Mouse (Mus musculus) intestine, embryonic 15.5 days (tissue): ENCODE data around the gene Ubash3a. TPM values are rescaled to one million over a fixed set of nuclear protein-coding genes. Genes with fewer than 3 reads are reported as not detected.
A peak's percentile ranks its signal among the peaks of the same experiment; 100 is the strongest.

ENCODE experiments used
- ATAC-seq: fragments of 200-750 bp; cut with Nextera tagmentation; 2 replicates; pipeline ENCODE4 v1.8.0; 2017; ENCODE audit warnings: moderate TSS enrichment, moderate library complexity
- H3K27ac ChIP-seq: fragments of 300-500 bp; sonication (generic); 2 replicates; pipeline ENCODE4 v1.5.1; 2015; ENCODE audit warnings: mild to moderate bottlenecking, inconsistent platforms
- H3K27me3 ChIP-seq: fragments of 300-500 bp; sonication (generic); replicated peaks from 2 replicates; pipeline ENCODE4 v1.6.1; 2015; ENCODE audit warnings: inconsistent platforms
- H3K36me3 ChIP-seq: fragments of 300-500 bp; sonication (generic); 2 replicates; pipeline ENCODE4 v1.6.1; 2015; ENCODE audit warnings: inconsistent platforms
- H3K4me1 ChIP-seq: fragments of 300-500 bp; sonication (generic); replicated peaks from 2 replicates; pipeline ENCODE4 v1.6.1; 2015; ENCODE audit warnings: inconsistent platforms
- H3K4me2 ChIP-seq: fragments of 300-500 bp; sonication (generic); replicated peaks from 2 replicates; pipeline ENCODE4 v1.6.1; 2015; ENCODE audit warnings: mild to moderate bottlenecking, inconsistent platforms
- H3K4me3 ChIP-seq: fragments of 300-500 bp; sonication (generic); replicated peaks from 2 replicates; pipeline ENCODE4 v1.5.1; 2015; ENCODE audit warnings: inconsistent platforms
- H3K9ac ChIP-seq: fragments of 300-500 bp; sonication (generic); 2 replicates; pipeline ENCODE4 v1.6.1; 2015; ENCODE audit warnings: inconsistent platforms
- H3K9me3 ChIP-seq: fragments of 300-500 bp; sonication (generic); 2 replicates; pipeline ENCODE4 v1.6.1; 2016; ENCODE audit warnings: inconsistent platforms
- WGBS: fragments of 180-500 bp; shearing (Covaris S2); methylation state at CpG from one replicate; pipeline ENCODE4 v1.1.7; 2015; 5-methylcytosine and 5-hydroxymethylcytosine counted together
- polyA plus RNA-seq: library from polyadenylated mRNA; unstranded; fragments of >200 nt; fragmentation: Nextera tagmentation; extraction: Ambion mirVana; gene quantifications from 2 replicates; pipeline ENCODE4 v1.2.1, GENCODE M21; 2015

Gene Ubash3a
- polyA plus RNA-seq, 1 experiment from 2014 or later: 0.20 TPM

DNA sequence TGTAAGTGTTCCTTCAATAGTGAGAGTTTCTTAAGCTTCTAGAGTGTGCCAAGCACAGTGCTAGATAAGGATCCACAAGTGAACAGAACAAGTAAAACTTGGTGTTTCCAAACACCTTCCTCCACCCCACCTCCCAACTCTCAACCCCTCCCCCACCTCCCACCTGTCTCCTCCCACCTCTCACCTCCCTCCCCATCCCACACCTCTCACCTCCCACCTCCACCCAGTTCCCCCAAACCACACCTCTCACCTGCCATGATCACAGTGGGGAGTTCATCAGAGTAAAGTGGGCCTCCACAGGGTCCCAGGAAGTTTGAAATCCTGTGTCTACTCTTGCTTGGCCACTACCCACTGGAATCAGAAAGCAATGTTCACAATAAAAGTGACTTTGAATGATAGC lies 82.6 kb downstream of the Ubash3a start:
- Histone ChIP-seq H3K4me2 (no peak overlapping the region), H3K4me1 (peaks cover 2% of the 10 kb centered on the region; the same call in 1 of the 2 replicates), H3K4me3 (no peak overlapping the region), H3K36me3 (no peaks in the 10 kb centered on the region), H3K27ac (no peak overlapping the region), H3K9ac (no peak overlapping the region), H3K27me3 (no peaks in the 10 kb centered on the region), H3K9me3 (no peaks in the 10 kb centered on the region)
- no peak for ATAC-seq

DNA sequence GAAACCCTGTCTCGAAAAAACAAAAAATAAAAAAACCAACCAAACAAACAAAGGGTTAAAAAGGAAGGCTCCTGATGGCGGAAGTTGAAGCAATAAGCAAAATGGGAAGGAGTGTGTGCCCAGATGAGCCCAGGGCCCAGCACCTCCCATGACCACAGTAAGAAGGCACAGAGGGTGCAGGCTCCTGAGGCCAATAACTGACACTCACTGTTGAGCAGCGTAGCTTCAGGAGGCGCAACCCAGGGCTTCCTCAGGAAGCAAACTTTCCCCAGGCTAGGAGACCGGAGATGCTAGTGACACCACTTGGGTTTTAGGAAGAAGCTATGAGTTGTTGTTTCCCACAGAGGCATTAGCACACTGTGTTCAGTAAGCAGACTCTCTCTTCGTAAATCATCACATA lies 83.2 kb downstream of the Ubash3a start:
- no peaks in the 10 kb centered on the region for H3K9me3 ChIP-seq
- 68% methylated on average over 6 of the region's 6 CpGs for WGBS
- no peak overlapping the region for H3K4me3 ChIP-seq
- H3K27ac ChIP-seq: no peak overlapping the region
- ATAC-seq: no peak
- no peak overlapping the region for H3K9ac ChIP-seq
- H3K4me2 ChIP-seq: no peak overlapping the region
- H3K36me3 ChIP-seq: no peaks in the 10 kb centered on the region
- H3K4me1 ChIP-seq: peaks cover 7% of the 10 kb centered on the region
- no peaks in the 10 kb centered on the region for H3K27me3 ChIP-seq

DNA sequence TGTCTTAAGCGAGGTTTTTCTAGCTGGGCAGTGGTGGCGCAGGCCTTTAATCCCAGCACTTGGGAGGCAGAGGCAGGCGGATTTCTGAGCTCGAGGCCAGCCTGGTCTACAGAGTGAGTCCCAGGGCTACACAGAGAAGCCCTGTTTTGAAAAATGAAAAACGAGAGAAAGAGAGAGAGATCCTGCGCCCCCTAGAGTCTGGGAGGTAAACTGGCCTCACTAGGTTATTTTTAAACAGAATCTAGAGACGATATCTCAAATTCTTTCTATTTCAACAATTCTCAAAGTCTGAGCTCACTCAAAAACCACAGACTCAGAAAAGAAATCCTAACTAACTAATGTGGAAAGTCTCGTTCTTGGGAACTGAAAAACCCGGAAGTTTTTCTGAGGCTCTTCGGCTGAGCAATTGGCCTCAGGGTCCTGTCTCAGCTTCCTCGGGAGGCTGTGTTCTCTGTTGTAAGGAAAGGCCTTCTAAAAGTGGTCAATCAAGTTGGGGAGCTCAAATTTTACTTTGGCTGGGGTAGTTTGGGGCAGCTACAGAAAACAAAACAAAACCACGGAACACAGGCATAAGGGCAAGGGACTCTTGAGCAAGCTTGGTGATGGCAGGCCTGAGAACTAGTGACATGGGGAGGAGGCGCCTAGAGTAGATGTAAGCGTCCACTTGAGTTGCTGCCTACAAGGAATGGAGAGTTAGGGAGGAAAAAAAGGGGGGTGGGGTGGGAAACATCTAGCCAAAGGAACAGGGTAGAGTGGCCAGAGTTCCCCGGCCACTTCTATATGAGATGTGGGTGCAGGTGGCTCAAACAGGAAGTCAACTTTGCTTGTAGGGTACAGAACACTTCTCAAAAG lies 86.9 kb downstream of the Ubash3a start:
- ATAC-seq: no peak
- no peak overlapping the region for H3K9ac ChIP-seq
- no peaks in the 10 kb centered on the region for H3K9me3 ChIP-seq
- no peaks in the 10 kb centered on the region for H3K27me3 ChIP-seq
- H3K4me2 ChIP-seq: peak overlapping the region; percentile 96; the same call in 1 of the 2 replicates
- H3K27ac ChIP-seq: no peak overlapping the region
- H3K4me1 ChIP-seq: peaks cover 30% of the 10 kb centered on the region
- 85% methylated on average over 15 of the region's 15 CpGs for WGBS
- H3K36me3 ChIP-seq: no peaks in the 10 kb centered on the region
- H3K4me3 ChIP-seq: no peak overlapping the region

DNA sequence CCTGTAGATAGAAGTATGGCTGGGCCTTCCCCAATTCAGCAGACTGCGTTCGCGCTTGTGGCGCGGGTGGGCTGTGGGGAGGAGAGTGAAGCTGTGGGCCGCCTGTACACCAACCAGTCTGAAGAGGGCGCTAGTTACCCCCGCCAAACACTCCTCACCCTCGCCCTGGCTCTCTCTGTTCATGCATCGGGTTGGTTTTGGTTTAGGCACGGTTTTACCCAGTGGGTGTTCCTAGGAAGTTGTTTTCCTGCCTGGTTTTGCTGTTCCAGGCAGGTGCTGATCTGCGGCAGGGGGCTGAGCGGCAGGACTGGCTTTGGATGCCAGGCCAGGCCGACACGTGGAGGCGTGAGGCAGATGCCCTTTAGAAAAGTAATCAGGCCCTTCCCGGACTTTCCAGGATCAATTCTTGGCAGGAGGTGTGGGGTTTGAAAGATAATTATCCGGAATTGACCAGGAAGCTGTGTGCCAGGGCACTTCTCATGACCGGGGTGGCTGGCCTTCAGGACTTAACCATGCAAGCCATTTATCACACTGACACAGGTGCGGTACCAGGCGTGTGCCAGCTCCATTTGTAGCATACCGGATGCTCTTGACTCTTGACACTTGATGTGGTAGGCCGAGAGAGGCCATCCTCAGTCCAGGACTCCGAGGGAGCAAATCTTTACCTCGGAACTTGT lies 87.7 kb downstream of the Ubash3a start:
- ATAC-seq: peak; percentile 18
- Histone ChIP-seq H3K4me3 (peak overlapping the region; percentile 58), H3K27ac (peak overlapping the region; percentile 69), H3K4me1 (peaks cover 30% of the 10 kb centered on the region), H3K36me3 (no peaks in the 10 kb centered on the region), H3K9ac (peak overlapping the region; percentile 60), H3K9me3 (no peaks in the 10 kb centered on the region), H3K27me3 (no peaks in the 10 kb centered on the region), H3K4me2 (peak overlapping the region; percentile 96)
- WGBS: 35% methylated on average over 25 of the region's 25 CpGs

DNA sequence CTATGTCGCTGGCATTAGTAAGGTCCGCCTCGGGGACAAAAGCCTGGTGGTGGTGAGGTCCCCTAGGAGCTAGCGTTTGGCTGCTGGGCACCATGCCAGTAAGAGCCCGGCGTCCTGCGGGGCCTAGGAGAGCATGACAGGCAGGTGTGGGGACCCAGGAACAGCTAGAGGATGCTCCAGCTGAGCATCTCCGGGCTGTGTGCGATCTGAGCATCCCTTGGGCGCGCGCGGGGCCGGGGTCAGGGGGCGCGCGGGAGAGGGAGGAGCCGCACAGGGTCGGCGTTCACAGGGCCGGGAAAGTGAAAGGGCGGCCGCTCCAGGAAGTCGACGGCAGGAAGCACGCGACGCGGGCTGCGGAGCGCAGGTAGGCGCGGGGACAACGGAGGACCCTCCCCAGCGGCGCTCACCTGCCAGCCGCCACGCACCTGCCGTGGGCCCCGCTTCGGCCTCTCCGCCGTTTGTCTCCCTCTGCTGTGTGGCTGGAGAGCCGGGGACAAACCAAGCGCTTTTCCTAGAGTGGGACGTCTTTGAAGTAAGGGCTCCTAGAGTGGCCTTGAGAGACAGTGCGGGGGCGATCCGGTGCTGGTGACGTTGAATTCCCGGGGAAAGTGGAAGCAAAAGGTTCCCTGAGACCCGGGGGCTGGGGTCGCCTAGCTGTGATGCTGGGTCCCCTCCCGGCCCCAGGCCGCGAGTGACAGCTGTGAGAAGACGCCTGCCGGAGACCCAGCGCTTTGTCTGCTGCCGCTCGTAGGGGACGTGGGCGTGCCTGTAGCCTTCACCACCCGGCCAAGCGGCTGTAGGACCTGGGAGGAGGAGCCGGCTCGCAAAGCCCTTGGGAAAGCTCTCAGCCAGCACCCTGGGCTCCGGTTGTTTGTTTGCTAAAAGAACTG lies 88.5 kb downstream of the Ubash3a start:
- ATAC-seq: peak; percentile 86
- under 1% methylated on average over 67 of the region's 68 CpGs for WGBS
- peak overlapping the region; percentile 58 for H3K4me3 ChIP-seq
- H3K27ac ChIP-seq: peak overlapping the region; percentile 69
- no peaks in the 10 kb centered on the region for H3K9me3 ChIP-seq
- peak overlapping the region; percentile 60 for H3K9ac ChIP-seq
- H3K27me3 ChIP-seq: no peaks in the 10 kb centered on the region
- no peaks in the 10 kb centered on the region for H3K36me3 ChIP-seq
- H3K4me1 ChIP-seq: peaks cover 30% of the 10 kb centered on the region
- H3K4me2 ChIP-seq: peak overlapping the region; percentile 96

Other genes with a start within 250 kb of the Ubash3a start
- 5.8 and 6.2 TPM in 2 replicates for gene Abcg1, start 150.2 kb upstream of the Ubash3a start, polyA plus RNA-seq
- 710 and 905 TPM in 2 replicates for gene Tff3, start 78.2 kb upstream of the Ubash3a start, polyA plus RNA-seq
- 2.5 and 7.8 TPM in 2 replicates for gene Tff2, start 63.6 kb upstream of the Ubash3a start, polyA plus RNA-seq
- 5.2 and 5.8 TPM in 2 replicates for gene Tff1, start 42.6 kb upstream of the Ubash3a start, polyA plus RNA-seq
- 0.06 TPM in 1 of 2 replicates, not detected in the other for gene Tmprss3, start 8.9 kb upstream of the Ubash3a start, polyA plus RNA-seq
- 1.1 and 1.3 TPM in 2 replicates for gene Rsph1, start 69.5 kb downstream of the Ubash3a start, polyA plus RNA-seq
- 18.4 and 22.7 TPM in 2 replicates for gene Slc37a1, start 78.9 kb downstream of the Ubash3a start, polyA plus RNA-seq
- 52.0 and 55.3 TPM in 2 replicates for gene Pde9a, start 178.3 kb downstream of the Ubash3a start, polyA plus RNA-seq